Mouse (Mus musculus) stomach, postnatal 0 days (tissue): Measurements from ENCODE around the gene Gm15319. TPM values are rescaled to one million over a fixed set of nuclear protein-coding genes. Genes with fewer than 3 reads are reported as not detected.
"Not testable (repeated sequence)": the region's sequence is repeated elsewhere in the genome, so short reads cannot be mapped to it uniquely, and the experiment has no call there.

Experiments used
- ATAC-seq: fragments of 200-750 bp; cut with Nextera tagmentation; 2 replicates; pipeline ENCODE4 v1.8.0; 2017; ENCODE audit not compliant: low FRiP score, low TSS enrichment
- DNase-seq: peaks from one replicate; pipeline ENCODE4 v3.0.0-alpha.2; 2016; ENCODE audit warnings: low spot score
- H3K27ac ChIP-seq: fragments of 300-500 bp; sonication (generic); replicated peaks from 2 replicates; pipeline ENCODE4 v1.5.1; 2014; ENCODE audit warnings: mild to moderate bottlenecking, control low read depth
- H3K27me3 ChIP-seq: fragments of 300-500 bp; sonication (generic); 2 replicates; pipeline ENCODE4 v1.6.1; 2014; ENCODE audit warnings: low read length; ENCODE audit not compliant: control insufficient read depth, insufficient read depth
- H3K36me3 ChIP-seq: fragments of 300-500 bp; sonication (generic); 2 replicates; pipeline ENCODE4 v1.6.1; 2014; ENCODE audit warnings: low read length, mixed read lengths; ENCODE audit not compliant: control insufficient read depth, insufficient read depth
- H3K4me1 ChIP-seq: fragments of 300-500 bp; sonication (generic); replicated peaks from 2 replicates; pipeline ENCODE4 v1.6.1; 2014; ENCODE audit warnings: antibody characterized with exemption; ENCODE audit not compliant: control insufficient read depth, insufficient read depth
- H3K4me2 ChIP-seq: fragments of 300-500 bp; sonication (generic); replicated peaks from 2 replicates; pipeline ENCODE4 v1.6.1; 2014; ENCODE audit warnings: low read depth, mild to moderate bottlenecking, control low read depth, moderate library complexity
- H3K4me3 ChIP-seq: fragments of 300-500 bp; sonication (generic); 2 replicates; pipeline ENCODE4 v1.5.1; 2014; ENCODE audit warnings: low read depth, low read length, control low read depth
- H3K9ac ChIP-seq: fragments of 300-500 bp; sonication (generic); 2 replicates; pipeline ENCODE4 v1.6.1; 2014; ENCODE audit warnings: mild to moderate bottlenecking, low read length, control low read depth, mixed read lengths
- H3K9me3 ChIP-seq: fragments of 300-500 bp; sonication (generic); 2 replicates; pipeline ENCODE4 v1.6.1; 2016; ENCODE audit warnings: low read length; ENCODE audit not compliant: control insufficient read depth
- CTCF ChIP-seq: IDR thresholded peaks from 2 replicates; pipeline ENCODE4 v1.5.1; 2016; ENCODE audit warnings: antibody characterized with exemption, low read depth, mild to moderate bottlenecking, moderate library complexity
- WGBS: fragments of 180-500 bp; shearing (Covaris S2); extraction: QIAGEN DNeasy Blood & Tissue Kit; methylation state at CpG from one replicate; pipeline ENCODE4 v1.1.7; 2014; 5-methylcytosine and 5-hydroxymethylcytosine counted together
- polyA plus RNA-seq: library from polyadenylated mRNA; unstranded; fragments of >200 nt; fragmentation: Nextera tagmentation; extraction: Ambion mirVana; gene quantifications from 2 replicates; pipeline ENCODE4 v1.2.1, GENCODE M21; 2015

The Gm15319 gene
- polyA plus RNA-seq, 1 experiment from 2014 or later = not detected

DNA sequence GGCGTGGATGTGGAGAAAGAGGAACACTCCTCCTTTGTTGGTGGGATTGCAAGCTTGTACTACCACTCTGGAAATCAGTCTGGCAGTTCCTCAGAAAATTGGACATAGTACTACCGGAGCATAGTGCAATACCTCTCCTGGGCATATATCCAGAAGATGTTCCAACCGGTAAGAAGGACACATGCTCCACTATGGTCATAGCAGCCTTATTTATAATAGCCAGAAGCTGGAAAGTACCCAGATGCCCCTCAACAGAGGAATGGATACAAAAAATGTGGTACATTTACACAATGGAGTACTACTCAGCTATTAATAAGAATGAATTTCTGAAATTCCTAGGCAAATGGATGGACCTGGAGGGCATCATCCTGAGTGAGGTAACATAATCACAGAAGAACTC lies 9.4 kb downstream of the Gm15319 start:
- not testable (repeated sequence) for H3K4me2 ChIP-seq, H3K9me3 ChIP-seq, H3K9ac ChIP-seq, H3K4me1 ChIP-seq, DNase-seq, ATAC-seq, H3K27me3 ChIP-seq, H3K4me3 ChIP-seq, H3K36me3 ChIP-seq, H3K27ac ChIP-seq
- WGBS = 98% methylated on average over 1 of the region's 3 CpGs

- H3K4me2 ChIP-seq, ATAC-seq, H3K4me1 ChIP-seq, H3K36me3 ChIP-seq, H3K27me3 ChIP-seq, H3K9ac ChIP-seq, H3K9me3 ChIP-seq, DNase-seq, H3K27ac ChIP-seq, H3K4me3 ChIP-seq: not testable (repeated sequence)
- WGBS = 94% methylated on average over 5 of the region's 6 CpGs
Measured at GRCm38 (mm10) chr8:20302759-20303158, 60.3 kb downstream of the Gm15319 start.

GRCm38 (mm10) chr8:20300042-20300441 lies 63.0 kb downstream of the Gm15319 start:
- not testable (repeated sequence) for H3K27me3 ChIP-seq, H3K9me3 ChIP-seq, H3K9ac ChIP-seq, H3K4me2 ChIP-seq, H3K4me3 ChIP-seq, ATAC-seq, H3K27ac ChIP-seq, H3K4me1 ChIP-seq, DNase-seq, H3K36me3 ChIP-seq
- WGBS = 68% methylated on average over 4 of the region's 4 CpGs

DNA sequence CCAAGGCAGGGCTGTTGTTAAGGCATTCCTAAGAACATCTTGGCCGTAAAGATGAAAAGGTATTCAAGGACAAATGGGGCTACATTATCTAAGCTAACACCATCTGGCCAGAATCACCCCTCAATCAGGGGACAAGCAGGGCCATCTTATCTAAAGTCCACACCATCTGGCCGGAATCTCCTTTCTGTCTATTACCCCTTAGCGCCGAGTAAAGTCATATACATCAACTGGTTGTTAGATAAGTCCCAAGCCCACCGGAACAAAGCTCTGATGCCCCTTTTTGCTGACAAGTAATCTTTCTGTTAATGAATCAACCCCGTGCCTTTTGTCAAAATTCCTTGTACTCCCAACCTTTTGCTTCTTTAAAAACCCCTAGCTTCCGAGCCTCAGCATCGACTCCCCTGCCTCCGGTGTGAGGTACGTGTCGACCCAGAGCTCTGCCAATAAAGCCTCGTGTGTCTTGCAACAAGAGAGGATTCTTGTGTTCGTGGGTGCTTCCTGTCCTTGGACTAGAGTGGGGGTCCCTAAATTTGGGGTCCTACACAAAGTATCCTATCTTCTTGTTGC lies 65.0 kb downstream of the Gm15319 start:
- not testable (repeated sequence) for H3K36me3 ChIP-seq, ATAC-seq, H3K4me2 ChIP-seq, H3K9me3 ChIP-seq, H3K27ac ChIP-seq, H3K27me3 ChIP-seq, H3K4me1 ChIP-seq, H3K9ac ChIP-seq, H3K4me3 ChIP-seq
- 84% methylated on average over 11 of the region's 13 CpGs for WGBS
- peak; percentile 5 for DNase-seq

DNA sequence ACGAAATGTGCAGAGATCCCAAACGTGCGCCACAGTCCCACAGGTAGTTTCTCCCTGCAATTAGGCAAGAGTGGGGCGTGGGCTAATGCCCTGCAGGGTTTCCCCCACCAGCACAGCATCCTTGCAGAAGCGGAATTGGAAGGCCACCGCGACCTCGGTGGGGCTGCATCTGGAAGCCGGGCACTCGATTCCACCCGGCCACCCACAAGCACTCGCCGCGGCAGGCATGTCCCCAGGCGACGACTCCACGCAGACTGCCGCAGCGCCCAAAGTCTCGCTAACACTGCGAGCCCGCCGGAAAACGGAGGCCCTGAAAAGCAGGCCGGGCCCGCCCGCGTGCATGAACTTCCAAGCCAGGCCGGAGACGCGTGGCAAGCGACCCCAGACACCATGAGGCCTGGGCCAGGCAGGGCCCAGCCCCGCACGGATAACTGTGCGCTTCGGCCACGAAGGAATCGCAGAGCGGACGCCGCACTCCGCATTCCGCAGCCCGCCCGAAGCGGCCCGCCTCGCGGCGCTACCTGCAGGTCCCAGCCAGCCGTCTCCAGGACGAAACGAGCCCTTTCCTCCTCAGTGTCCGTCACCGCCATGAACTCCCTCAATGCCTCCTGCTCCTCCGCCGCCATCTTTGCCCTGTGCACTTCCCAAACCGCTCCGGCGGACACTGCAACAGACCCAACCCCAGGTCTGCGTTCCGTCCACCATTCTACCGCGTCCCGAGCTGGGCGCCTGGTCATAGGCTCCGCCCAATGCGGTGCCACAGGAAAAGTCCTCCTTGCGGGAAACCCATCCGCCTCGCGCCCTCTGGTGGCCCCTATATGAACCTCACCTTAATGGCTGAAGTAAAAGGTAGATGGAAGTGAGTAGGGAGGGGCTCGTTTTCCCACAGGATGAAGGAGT lies 66.0 kb downstream of the Gm15319 start:
- Histone ChIP-seq H3K27ac (peak overlapping the region; percentile 65), H3K4me3 (peak overlapping the region; percentile 70), H3K9ac (peak overlapping the region; percentile 86), H3K4me2 (peak overlapping the region; percentile 70)
- peak; percentile 88 for DNase-seq
- not testable (repeated sequence) for H3K4me1 ChIP-seq, H3K9me3 ChIP-seq, H3K27me3 ChIP-seq, H3K36me3 ChIP-seq
- peak; percentile 74 for TF ChIP-seq CTCF
- peak; percentile 99 for ATAC-seq
- 16% methylated on average over 60 of the region's 73 CpGs for WGBS

GRCm38 (mm10) chr8:20295881-20296280 lies 67.1 kb downstream of the Gm15319 start:
- H3K36me3 ChIP-seq, H3K4me3 ChIP-seq, H3K9ac ChIP-seq, H3K4me2 ChIP-seq, H3K27me3 ChIP-seq, H3K27ac ChIP-seq, H3K9me3 ChIP-seq, H3K4me1 ChIP-seq, DNase-seq, ATAC-seq: not testable (repeated sequence)
- WGBS = 85% methylated on average over 2 of the region's 4 CpGs

DNA sequence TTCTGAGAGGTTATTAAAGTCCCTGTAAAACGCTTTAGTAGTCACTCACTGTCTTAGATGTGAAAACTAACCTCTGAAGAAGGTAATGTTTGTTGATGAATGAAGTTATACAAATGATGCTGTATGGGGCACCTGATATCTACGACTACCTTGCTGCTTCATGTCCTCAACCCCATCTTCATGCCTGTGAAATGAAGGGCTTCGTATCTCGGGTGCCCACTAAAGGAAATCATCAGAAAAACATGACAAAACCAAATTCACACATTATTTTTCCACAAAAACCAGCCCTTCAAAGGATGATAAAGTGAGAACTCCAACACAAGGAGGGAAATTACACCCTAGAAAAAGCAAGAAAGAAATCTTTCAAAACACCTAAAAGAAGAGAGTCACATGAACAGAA lies 68.2 kb downstream of the Gm15319 start:
- not testable (repeated sequence) for H3K4me1 ChIP-seq, H3K9ac ChIP-seq, H3K9me3 ChIP-seq, H3K27me3 ChIP-seq, H3K4me2 ChIP-seq, H3K36me3 ChIP-seq, DNase-seq, H3K27ac ChIP-seq, H3K4me3 ChIP-seq, ATAC-seq
- 84% methylated on average over 3 of the region's 4 CpGs for WGBS

- not testable (repeated sequence) for H3K27ac ChIP-seq, H3K4me1 ChIP-seq, H3K4me3 ChIP-seq, DNase-seq, H3K36me3 ChIP-seq, H3K9me3 ChIP-seq, ATAC-seq, H3K27me3 ChIP-seq, H3K9ac ChIP-seq, H3K4me2 ChIP-seq
Measured at GRCm38 (mm10) chr8:20293966-20294365, 69.0 kb downstream of the Gm15319 start.

DNA sequence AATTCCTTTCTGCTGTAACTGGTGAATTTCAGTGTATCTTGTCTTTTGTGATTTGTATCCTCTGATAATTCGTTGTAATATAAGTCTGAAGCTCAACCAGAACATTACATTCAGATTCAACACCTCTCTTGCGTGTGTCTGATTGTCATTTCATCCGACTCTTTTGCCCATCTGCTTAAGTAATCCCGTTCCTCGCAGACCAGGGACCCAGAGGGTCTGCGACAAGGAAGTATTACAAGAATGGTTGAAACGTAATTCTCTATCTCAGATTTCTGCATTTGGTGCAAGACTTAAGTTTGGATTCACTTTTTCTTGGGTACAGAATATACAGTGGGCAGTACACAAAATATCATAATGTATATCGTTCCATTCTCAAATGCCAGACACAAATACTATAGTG lies 73.0 kb downstream of the Gm15319 start:
- not testable (repeated sequence) for H3K9me3 ChIP-seq, DNase-seq, H3K4me1 ChIP-seq, H3K27me3 ChIP-seq, H3K27ac ChIP-seq, H3K9ac ChIP-seq, H3K36me3 ChIP-seq, H3K4me2 ChIP-seq, ATAC-seq, H3K4me3 ChIP-seq
- WGBS = 86% methylated on average over 4 of the region's 8 CpGs
